Mouse (Mus musculus) monocyte, adult 2 months (primary cell): Measurements from ENCODE around the gene Srp72.
A peak's percentile ranks its signal among the peaks of the same experiment; 100 is the strongest.

ENCODE experiments used
- DNase-seq, 2 experiments: peaks; one replicate each; pipeline ENCODE4 v3.0.0; 2022; ENCODE audit warnings: low spot score in 2 of 2, low read depth in 1 of 2

The Srp72 gene

DNA sequence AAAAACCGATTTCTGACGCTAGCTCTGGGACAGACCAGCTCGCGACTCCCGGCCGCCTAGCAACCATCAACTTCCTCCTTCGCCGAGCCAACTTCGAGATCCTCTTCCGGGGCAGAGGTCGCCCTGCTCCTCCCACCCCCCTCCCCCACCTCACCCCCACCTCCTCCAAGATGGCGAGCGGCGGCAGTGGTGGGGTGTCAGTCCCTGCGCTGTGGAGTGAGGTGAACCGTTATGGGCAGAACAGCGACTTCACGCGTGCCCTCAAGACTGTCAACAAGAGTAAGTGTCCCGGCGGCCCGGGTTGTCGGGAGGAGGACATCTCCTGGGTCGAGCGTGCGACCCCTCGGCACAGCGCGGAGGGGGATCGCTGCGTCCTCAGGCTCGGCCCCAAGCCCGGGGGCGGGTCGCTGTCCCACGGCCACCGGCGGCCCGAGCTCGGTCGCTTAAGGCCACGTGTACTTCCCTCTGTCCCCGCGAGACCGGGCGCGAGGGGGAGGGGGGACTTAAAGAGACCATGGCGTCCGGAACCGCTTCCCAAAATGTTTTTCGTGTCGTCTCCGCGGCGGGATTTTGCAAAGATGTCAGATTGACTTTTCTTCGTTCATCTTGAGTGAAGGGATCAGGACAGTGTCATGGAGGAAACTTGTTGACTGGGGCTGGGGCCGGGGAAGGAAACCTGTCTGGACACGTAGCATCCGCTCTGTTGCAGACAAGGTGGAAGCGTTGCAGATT lies at the start of gene Srp72:
Srp72 (plus strand) TSS at position 130 of the 732 bp plus-strand sequence.
- DNase-seq = peak; percentile 35 to 63

DNA sequence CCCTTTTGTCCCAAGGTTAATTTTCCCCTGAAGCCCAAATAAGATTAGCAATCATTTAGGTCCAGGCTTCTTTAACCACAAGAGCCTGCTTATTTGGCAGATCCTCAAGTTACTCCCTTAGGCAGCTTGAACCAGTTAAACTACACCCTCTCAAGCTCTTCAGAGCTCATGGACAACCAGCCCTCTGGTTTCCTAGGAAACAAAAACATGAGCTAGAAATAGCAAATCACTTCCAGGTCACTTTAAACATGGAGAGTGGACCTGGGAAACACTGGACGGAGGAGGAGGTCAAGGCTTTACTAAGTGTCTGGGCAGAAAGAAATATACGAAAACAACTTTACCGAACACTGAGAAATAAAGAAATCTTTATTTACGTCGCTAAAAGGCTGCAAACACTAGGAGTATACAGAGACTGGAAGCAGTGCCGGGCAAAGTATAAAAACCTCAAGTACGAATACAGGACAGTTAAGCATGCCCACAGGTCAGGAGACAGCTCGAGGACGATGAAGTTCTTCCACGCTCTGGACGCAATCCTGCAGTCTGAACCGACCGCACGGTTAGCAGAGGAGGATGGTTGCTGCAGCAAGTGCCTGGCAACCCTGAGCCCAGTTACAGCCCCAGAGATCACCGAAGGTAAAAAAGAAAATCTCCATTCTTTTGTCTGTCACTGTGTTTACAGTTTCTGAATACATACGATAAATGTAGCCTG lies 46.2 kb upstream of the Srp72 start:
- DNase-seq = no peak

DNA sequence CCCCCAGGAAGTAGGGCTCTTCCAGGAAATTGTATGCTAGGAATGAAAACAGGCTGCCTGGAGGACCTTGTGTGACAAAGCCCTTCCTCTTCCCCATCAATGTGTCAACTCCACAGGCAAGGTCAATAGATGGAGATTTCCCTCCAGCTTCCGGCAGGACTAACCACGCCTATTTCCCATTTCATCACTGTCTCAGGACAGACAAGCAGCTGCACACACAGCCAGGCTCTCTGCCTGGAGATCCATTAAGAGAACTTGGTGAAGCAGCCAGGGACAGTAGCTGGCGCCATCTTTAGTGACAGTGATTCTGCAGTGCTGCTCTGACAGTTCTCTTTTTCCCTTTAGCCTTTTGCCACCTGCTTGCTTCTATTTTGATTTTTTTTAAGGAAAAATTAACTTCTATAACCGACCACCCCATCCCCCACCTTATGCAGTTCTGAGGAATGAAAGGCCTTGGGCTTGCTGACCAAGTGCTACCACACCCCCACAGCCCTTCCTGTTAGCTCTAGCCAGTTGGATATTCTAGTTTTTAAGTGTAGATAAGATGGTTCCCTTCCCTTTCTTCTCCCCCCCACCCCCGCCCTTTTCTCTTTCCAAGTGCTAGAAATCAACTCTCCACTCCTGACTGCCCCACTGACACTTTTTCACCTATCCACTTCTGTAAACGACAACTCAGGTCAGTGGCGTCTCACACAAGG lies 45.2 kb upstream of the Srp72 start:
- DNase-seq = no peak

DNA sequence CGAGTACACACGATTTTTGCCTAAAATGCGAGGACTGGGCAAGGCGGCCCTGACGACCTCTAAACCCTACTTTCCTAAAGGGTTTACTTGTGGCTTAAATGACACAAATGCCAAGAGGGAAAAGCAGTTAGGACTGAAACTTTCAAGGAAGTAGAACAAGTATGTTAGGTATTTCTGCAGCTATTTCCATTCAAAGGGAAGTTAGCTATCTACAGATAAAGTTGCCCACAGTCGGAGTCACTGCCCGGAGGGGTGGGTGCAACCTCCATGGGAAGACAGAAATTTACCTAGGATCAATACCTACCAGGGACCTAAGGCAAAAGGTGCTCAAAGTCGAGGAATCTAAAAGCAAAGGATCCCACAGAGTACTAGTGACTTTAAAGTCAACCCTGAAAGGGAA lies 34.8 kb upstream of the Srp72 start:
- DNase-seq = no peak

GRCm38 (mm10) chr5:76941975-76942374 lies 32.5 kb upstream of the Srp72 start:
- DNase-seq = no peak

DNA sequence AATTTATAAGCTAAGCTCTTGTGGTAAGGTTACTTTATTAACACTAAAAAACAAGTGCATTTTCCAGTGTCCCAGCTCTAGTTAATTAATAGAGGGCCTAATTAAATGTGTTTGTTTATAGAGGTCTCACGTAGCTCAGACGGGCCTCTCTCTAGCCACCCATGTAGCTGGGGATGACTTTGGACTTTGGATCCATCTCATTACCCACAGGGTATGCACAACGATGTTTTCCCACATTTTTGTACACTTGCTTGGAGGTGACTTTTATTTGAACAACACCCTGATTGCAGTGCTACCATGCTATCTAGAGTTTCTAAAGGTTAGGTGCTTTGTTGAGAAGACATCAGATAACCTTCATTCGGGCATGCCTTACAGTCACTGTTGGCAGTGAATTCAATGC lies 32.0 kb upstream of the Srp72 start:
- DNase-seq = no peak

- no peak for DNase-seq
Measured at GRCm38 (mm10) chr5:76944965-76945677, 29.4 kb upstream of the Srp72 start.

DNA sequence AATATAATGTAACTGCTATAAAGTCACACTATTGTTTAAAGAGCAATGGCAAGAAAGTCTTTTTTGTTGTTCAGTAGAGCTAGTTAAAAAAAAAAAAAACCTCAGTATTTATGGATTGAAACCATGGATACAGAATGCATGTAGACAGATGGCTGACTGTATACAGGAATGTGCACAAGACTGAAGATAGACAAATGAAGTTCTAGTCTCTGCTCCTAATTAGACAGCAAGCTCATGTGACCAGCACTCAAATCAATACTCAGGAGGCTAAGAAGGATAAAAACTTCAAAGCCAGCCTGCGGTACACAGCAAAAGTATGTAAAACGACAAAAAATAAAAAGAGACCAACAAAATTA lies 28.8 kb upstream of the Srp72 start:
- no peak for DNase-seq

- DNase-seq = no peak
Measured at GRCm38 (mm10) chr5:76947142-76947541, 27.3 kb upstream of the Srp72 start.

- DNase-seq = no peak
Measured at GRCm38 (mm10) chr5:76947758-76948157, 26.7 kb upstream of the Srp72 start.

DNA sequence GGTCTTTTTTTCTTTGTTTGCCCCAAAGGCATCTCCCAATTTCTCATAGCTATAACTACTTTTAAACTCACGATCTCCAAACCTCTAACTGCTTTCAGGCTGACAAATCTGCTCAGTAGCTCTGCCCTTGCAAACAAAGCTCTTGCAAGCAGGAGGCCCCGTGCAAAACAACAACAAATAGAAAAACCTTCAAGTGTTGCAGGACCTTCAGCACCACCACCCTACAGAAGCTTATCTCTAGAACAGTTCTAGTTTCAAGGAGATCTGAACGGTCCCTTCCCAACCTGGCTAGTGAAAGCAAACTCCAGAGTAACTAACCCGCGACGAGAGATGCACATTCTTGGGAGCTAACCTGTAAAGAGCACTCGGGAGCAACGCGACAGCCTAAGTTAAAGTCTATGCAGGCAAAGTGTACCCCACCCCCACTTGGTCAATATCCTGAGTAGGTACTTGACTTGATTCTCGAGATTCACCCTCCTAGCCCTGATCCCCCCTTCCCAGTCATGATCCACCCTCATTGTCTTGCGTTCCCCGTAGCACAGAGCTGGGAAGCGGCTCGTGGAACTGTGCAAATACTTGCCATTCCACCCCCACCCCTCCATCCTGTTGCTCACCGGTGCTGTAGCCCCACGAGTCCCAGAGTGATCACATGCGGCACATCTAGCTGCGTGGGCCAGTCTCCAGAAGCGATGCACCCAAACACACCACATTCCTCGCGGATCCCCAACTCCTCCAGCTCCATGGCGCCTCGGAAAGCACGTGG lies 24.0 kb upstream of the Srp72 start:
- DNase-seq = no peak

GRCm38 (mm10) chr5:76951106-76952027 lies 23.1 kb upstream of the Srp72 start, which contains the start of the genes Paics and Ppat:
TSS of gene Paics (plus strand) at chr5:76951307.
TSS of gene Ppat (minus strand) at chr5:76951578.
- DNase-seq = peak; percentile 96 to 97

GRCm38 (mm10) chr5:76952112-76953040 lies 22.1 kb upstream of the Srp72 start:
- no peak for DNase-seq

DNA sequence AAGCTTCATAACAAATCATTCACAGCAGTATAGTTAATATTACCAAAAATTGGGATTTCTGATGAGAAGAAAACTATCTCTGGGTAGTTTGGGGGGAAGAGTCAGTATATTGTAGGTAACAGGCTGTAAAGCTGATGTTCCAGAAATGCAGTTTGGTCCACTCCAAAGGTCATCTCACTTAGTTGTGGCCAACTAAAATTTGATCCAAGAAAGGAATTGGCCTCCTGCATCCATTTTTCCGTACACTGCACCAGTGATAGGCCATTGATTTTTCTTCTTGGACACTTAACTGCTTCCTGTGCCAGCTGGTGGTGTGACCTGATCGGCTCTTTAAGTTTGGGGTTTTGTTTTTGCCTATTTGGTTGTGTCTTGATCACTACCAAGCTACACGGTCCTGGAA lies 20.7 kb upstream of the Srp72 start:
- DNase-seq = no peak

DNA sequence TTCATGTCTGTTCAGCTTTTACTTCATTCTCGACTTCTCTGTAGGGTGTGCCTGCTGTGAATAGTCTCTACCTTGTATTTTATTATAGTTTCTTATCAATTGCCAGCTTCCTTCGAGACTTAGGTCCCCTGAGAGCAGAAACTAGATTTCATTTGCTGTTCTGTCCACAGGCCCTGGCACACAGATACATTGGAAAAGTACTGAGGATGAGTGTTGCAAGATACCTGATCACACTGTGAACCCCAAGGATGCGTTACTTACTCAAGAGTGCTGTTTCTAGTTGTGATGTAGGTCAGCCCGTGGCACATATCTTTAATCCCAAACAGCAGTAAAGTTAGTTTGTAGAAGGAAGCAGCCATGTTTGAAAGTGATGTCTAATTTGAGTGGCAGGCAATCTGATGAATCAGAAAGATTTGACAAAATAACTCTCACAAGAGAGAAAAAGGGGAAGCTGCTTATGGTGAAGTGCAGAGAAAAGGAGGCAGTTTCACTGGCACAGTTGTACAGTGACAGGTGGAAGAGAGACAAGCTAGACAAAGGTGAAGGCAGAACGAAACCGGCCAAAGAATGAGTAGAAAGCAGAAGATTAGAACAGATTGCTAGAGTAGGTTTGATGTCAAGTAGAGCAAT lies 20.1 kb upstream of the Srp72 start:
- DNase-seq = no peak

- DNase-seq = no peak
Measured at GRCm38 (mm10) chr5:76955474-76955873, 19.0 kb upstream of the Srp72 start.

- no peak for DNase-seq
Measured at GRCm38 (mm10) chr5:76957954-76958353, 16.5 kb upstream of the Srp72 start.

- no peak for DNase-seq
Measured at GRCm38 (mm10) chr5:76959587-76959986, 14.9 kb upstream of the Srp72 start.
